Mouse (Mus musculus) stomach, postnatal 0 days (tissue): ENCODE measurements around the gene Serinc3. TPM values are rescaled to one million over a fixed set of nuclear protein-coding genes. Genes with fewer than 3 reads are reported as not detected.
"Not testable (repeated sequence)": the region's sequence is repeated elsewhere in the genome, so short reads cannot be mapped to it uniquely, and the experiment has no call there.

Experiments
- ATAC-seq: fragments of 200-750 bp; cut with Nextera tagmentation; 2 replicates; pipeline ENCODE4 v1.8.0; 2017; ENCODE audit not compliant: low FRiP score, low TSS enrichment
- DNase-seq: peaks from one replicate; pipeline ENCODE4 v3.0.0-alpha.2; 2016; ENCODE audit warnings: low spot score
- H3K27ac ChIP-seq: fragments of 300-500 bp; sonication (generic); replicated peaks from 2 replicates; pipeline ENCODE4 v1.5.1; 2014; ENCODE audit warnings: mild to moderate bottlenecking, control low read depth
- H3K27me3 ChIP-seq: fragments of 300-500 bp; sonication (generic); 2 replicates; pipeline ENCODE4 v1.6.1; 2014; ENCODE audit warnings: low read length; ENCODE audit not compliant: control insufficient read depth, insufficient read depth
- H3K36me3 ChIP-seq: fragments of 300-500 bp; sonication (generic); 2 replicates; pipeline ENCODE4 v1.6.1; 2014; ENCODE audit warnings: low read length, mixed read lengths; ENCODE audit not compliant: control insufficient read depth, insufficient read depth
- H3K4me1 ChIP-seq: fragments of 300-500 bp; sonication (generic); replicated peaks from 2 replicates; pipeline ENCODE4 v1.6.1; 2014; ENCODE audit warnings: antibody characterized with exemption; ENCODE audit not compliant: control insufficient read depth, insufficient read depth
- H3K4me2 ChIP-seq: fragments of 300-500 bp; sonication (generic); replicated peaks from 2 replicates; pipeline ENCODE4 v1.6.1; 2014; ENCODE audit warnings: low read depth, mild to moderate bottlenecking, control low read depth, moderate library complexity
- H3K4me3 ChIP-seq: fragments of 300-500 bp; sonication (generic); 2 replicates; pipeline ENCODE4 v1.5.1; 2014; ENCODE audit warnings: low read depth, low read length, control low read depth
- H3K9ac ChIP-seq: fragments of 300-500 bp; sonication (generic); 2 replicates; pipeline ENCODE4 v1.6.1; 2014; ENCODE audit warnings: mild to moderate bottlenecking, low read length, control low read depth, mixed read lengths
- H3K9me3 ChIP-seq: fragments of 300-500 bp; sonication (generic); 2 replicates; pipeline ENCODE4 v1.6.1; 2016; ENCODE audit warnings: low read length; ENCODE audit not compliant: control insufficient read depth
- CTCF ChIP-seq: IDR thresholded peaks from 2 replicates; pipeline ENCODE4 v1.5.1; 2016; ENCODE audit warnings: antibody characterized with exemption, low read depth, mild to moderate bottlenecking, moderate library complexity
- EP300 ChIP-seq: optimal IDR thresholded peaks from 2 replicates; pipeline ENCODE3; 2016; ENCODE audit warnings: antibody characterized with exemption
- WGBS: fragments of 180-500 bp; shearing (Covaris S2); extraction: QIAGEN DNeasy Blood & Tissue Kit; methylation state at CpG from one replicate; pipeline ENCODE4 v1.1.7; 2014; 5-methylcytosine and 5-hydroxymethylcytosine counted together
- polyA plus RNA-seq: library from polyadenylated mRNA; unstranded; fragments of >200 nt; fragmentation: Nextera tagmentation; extraction: Ambion mirVana; gene quantifications from 2 replicates; pipeline ENCODE4 v1.2.1, GENCODE M21; 2015

The Serinc3 gene
- polyA plus RNA-seq, 1 experiment from 2014 or later = 35.8 TPM

DNA sequence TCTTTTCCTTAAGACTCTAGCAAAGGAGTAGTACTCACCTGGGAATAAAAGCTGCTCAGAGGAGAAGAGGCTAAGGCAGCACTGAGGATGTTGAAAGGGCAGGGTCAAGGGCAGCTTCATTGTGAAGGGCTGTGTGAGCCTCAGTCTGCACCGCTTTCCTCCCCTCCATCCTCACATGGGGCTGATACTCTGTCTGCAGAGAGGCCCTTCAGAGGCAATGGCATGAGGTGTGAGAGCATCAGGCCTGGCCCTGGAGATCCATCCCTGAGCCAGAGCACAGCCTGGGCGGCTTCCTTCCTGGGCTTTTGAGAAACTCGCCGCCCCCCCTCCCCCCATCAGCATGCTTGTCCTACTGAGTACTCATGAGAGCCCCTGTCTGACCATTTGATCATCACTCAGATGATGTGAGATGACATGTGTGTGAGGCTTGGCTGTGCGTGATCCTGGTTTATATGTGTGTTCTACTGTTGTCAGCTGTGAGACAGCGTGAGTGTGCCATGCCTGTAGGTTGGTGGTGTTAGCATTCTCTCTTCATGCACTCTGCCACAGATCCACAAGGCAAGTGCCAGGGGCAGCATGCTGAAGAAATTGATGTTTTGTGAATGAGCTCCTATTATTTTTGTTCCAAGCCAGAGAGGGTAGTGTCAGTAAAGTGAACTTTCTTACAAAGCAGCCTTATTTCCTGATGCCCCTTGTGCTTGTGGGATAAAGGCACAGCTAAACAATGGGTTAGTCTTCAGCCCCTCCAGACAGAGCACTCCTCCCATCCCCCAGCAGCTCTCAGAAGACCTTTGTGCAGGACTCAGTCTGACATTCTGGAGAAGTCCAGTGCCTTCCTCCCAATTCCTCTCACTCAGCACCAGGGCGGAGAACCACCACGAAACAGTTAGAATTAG, 45.7 kb upstream of the Serinc3 start:
- Histone ChIP-seq H3K27me3 (no peaks in the 10 kb centered on the region), H3K4me1 (peaks cover 11% of the 10 kb centered on the region), H3K36me3 (no peaks in the 10 kb centered on the region), H3K4me2 (no peak overlapping the region), H3K4me3 (no peak overlapping the region), H3K9ac (no peak overlapping the region), H3K27ac (0 out of 2 replicates have a peak overlapping the region, but pooled peaks have one; percentile 13), H3K9me3 (no peaks in the 10 kb centered on the region)
- DNase-seq (no peak), ATAC-seq (no peak)
- no peak for TF ChIP-seq CTCF
- no peak for TF ChIP-seq EP300
- WGBS = 82% methylated on average over 8 of the region's 8 CpGs

DNA sequence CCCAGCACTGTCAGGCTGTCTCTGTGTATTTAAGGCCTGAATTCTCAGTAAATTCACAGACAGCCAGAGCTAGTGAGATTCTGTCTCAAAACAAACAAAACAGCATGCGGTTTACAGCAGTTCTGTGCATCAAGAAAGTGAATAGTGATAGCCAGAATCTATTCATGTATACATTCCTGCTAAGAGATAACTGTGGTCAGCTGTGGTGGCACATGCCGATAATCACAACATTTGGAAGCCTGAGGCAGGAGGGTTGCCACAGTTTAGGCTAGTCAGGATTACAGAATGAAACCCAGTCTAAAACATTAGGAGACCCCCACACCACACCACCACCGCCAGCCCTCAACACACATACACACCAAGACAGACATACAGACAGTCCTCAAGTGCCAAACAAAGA, 44.8 kb upstream of the Serinc3 start:
- Histone ChIP-seq H3K27ac (no peak overlapping the region), H3K4me2 (no peak overlapping the region), H3K4me3 (no peak overlapping the region), H3K9ac (no peak overlapping the region), H3K4me1 (peaks cover 15% of the 10 kb centered on the region), H3K27me3 (no peaks in the 10 kb centered on the region), H3K9me3 (no peaks in the 10 kb centered on the region), H3K36me3 (no peaks in the 10 kb centered on the region)
- ATAC-seq (no peak), DNase-seq (no peak)
- WGBS = 71% methylated on average over 3 of the region's 3 CpGs
- TF ChIP-seq CTCF (no peak), EP300 (no peak)

- ATAC-seq, H3K9ac ChIP-seq, H3K36me3 ChIP-seq, H3K4me2 ChIP-seq, DNase-seq, H3K9me3 ChIP-seq, H3K27ac ChIP-seq, H3K4me3 ChIP-seq, H3K27me3 ChIP-seq: not testable (repeated sequence)
- peaks cover 17% of the 10 kb centered on the region for H3K4me1 ChIP-seq
- 76% methylated on average over 1 of the region's 1 CpGs for WGBS
Measured at GRCm38 (mm10) chr2:163688377-163688776, 43.4 kb upstream of the Serinc3 start.

- Histone ChIP-seq H3K27ac (no peak overlapping the region), H3K36me3 (no peaks in the 10 kb centered on the region; the same call in 1 of the 2 replicates), H3K4me2 (no peak overlapping the region), H3K9me3 (no peaks in the 10 kb centered on the region), H3K9ac (no peak overlapping the region), H3K27me3 (no peaks in the 10 kb centered on the region), H3K4me1 (peaks cover 14% of the 10 kb centered on the region), H3K4me3 (no peak overlapping the region)
- DNase-seq (no peak), ATAC-seq (no peak)
- TF ChIP-seq CTCF = no peak
- TF ChIP-seq EP300 = no peak
- WGBS = 68% methylated on average over 3 of the region's 3 CpGs
Measured at GRCm38 (mm10) chr2:163686886-163687285, 42.0 kb upstream of the Serinc3 start.

DNA sequence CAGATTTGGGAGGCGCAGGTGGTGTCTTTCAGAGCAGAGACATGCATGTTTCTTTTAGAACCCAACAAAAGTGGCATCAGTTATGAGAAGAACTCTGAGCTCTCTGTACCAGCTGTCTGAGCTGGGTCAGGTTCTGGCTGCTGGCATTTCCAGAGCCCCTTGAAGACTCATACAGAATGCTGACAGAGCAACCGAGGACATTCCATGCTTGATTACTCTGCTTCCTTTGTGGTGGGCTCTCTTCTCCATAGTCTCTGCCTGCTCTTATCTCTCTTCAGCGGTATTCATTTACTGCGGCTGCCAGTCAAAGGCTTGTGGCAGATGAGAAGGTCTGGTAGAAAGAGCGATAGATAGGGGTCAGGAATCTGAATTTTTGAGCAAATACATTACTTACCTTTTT, 41.3 kb upstream of the Serinc3 start:
- Histone ChIP-seq H3K9ac (0 out of 2 replicates have a peak overlapping the region, but pooled peaks have one; percentile 18), H3K4me2 (0 out of 2 replicates have a peak overlapping the region, but pooled peaks have one; percentile 29), H3K27me3 (no peaks in the 10 kb centered on the region), H3K4me1 (peaks cover 14% of the 10 kb centered on the region), H3K27ac (peak overlapping the region; percentile 83), H3K9me3 (no peaks in the 10 kb centered on the region), H3K4me3 (no peak overlapping the region), H3K36me3 (no peaks in the 10 kb centered on the region; the same call in 1 of the 2 replicates)
- WGBS = 65% methylated on average over 5 of the region's 5 CpGs
- ATAC-seq = no peak
- DNase-seq = no peak
- TF ChIP-seq CTCF = no peak

DNA sequence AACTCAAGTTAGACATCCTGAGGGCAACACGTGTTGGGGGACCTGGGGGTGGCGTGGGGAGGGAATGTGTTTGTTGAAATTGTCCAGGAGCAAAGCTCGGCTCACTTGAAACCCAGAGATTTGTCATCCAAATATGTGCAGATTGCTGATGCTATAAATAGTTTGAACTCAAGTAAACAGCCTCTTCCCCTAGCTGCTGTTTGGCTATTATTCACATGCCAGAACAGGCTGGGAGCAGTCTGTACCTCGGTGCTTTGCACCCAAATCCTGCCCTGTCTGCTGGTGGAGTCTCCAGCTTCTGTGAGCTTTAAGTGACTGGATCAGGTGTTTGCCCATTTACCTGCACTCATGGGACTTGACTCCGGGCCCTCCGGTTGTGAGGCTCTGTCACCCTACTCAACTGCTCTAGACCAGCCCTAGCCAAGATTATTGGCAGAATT, 40.9 kb upstream of the Serinc3 start:
- TF ChIP-seq CTCF = peak; percentile 31
- TF ChIP-seq EP300 = no peak
- WGBS = 27% methylated on average over 6 of the region's 6 CpGs

More for the DNA sequence above, 40.9 kb upstream of the Serinc3 start:
- ATAC-seq (peak; percentile 59; the same call in 1 of the 2 replicates), DNase-seq (no peak)
- Histone ChIP-seq H3K4me2 (peak overlapping the region; percentile 29; the same call in 1 of the 2 replicates), H3K4me1 (peaks cover 14% of the 10 kb centered on the region), H3K4me3 (no peak overlapping the region), H3K27ac (peak overlapping the region; percentile 83), H3K36me3 (no peaks in the 10 kb centered on the region; the same call in 1 of the 2 replicates), H3K27me3 (no peaks in the 10 kb centered on the region), H3K9me3 (no peaks in the 10 kb centered on the region), H3K9ac (0 out of 2 replicates have a peak overlapping the region, but pooled peaks have one; percentile 18)
